Mouse (Mus musculus) brain, embryonic 14.5 days (tissue): ENCODE data around the gene Tgm3.

ENCODE experiments used
- CTCF ChIP-seq: fragments of 200-500 bp; IDR thresholded peaks from 2 replicates; pipeline ENCODE4 v1.5.1; 2012; ENCODE audit warnings: inconsistent platforms, mild to moderate bottlenecking, moderate library complexity, borderline replicate concordance; ENCODE audit not compliant: insufficient read depth, insufficient read length; ENCODE audit errors: extremely low read depth
- POLR2A ChIP-seq: fragments of 200-500 bp; IDR thresholded peaks from 2 replicates; pipeline ENCODE4 v1.6.1; 2012; ENCODE audit warnings: mild to moderate bottlenecking, inconsistent platforms, borderline replicate concordance; ENCODE audit not compliant: poor library complexity, insufficient read depth, insufficient read length, severe bottlenecking; ENCODE audit errors: extremely low read depth

GRCm38 (mm10) chr2:130012026-130012425 is at the start of gene Tgm3:
- TF ChIP-seq CTCF (no peak), POLR2A (no peak)
